Mouse (Mus musculus): ENCODE data around the gene Brip1. TPM values are rescaled to one million over a fixed set of nuclear protein-coding genes. Genes with fewer than 3 reads are reported as not detected.

The Brip1 gene
- 0.31 and 3.3 TPM in 2 replicates for total RNA-seq (2014; rRNA removed; ENCODE audit: low replicate concordance)
- 2.0 and 2.2 TPM in 2 replicates for polyA plus RNA-seq (2015; fragmentation: Nextera tagmentation; extraction: Ambion mirVana)

- TF ChIP-seq EP300 (IDR thresholded peaks at IDR 0.05; ENCODE audit: low read depth): 0 out of 2 replicates have a peak, but pooled peaks have one; percentile 74
- TF ChIP-seq CTCF (IDR thresholded peaks at IDR 0.05; ENCODE audit: low read depth): peak; percentile 15; the same call in 1 of the 2 replicates
- peak; percentile 95 for DNase-seq (ENCODE audit: low spot score)
- under 1% methylated on average over 60 of the region's 60 CpGs for WGBS
- H3K36me3 ChIP-seq (replicated peaks; ENCODE audit: control insufficient read depth, insufficient read depth, low read length): peaks cover 23% of the 10 kb centered on the region; the same call in 1 of the 2 replicates
- peaks cover 5% of the 10 kb centered on the region; the same call in 1 of the 2 replicates for H3K4me1 ChIP-seq (ENCODE audit: control insufficient read depth, insufficient read depth)
- peak within 1 kb of the TSS; percentile 73 for H3K4me2 ChIP-seq (ENCODE audit: low read depth, low read length)
- H3K27ac ChIP-seq (ENCODE audit: low read depth): peak within 1 kb of the TSS; percentile 82
- peak within 1 kb of the TSS; percentile 65 for H3K4me3 ChIP-seq (ENCODE audit: low read depth, low read length)
- peak; percentile 99 for ATAC-seq (ENCODE audit: insufficient read depth, low read depth)
- peak within 1 kb of the TSS; percentile 72 for H3K9ac ChIP-seq (replicated peaks; ENCODE audit: low read depth, low read length)
- H3K9me3 ChIP-seq (replicated peaks; ENCODE audit: control insufficient read depth, low read length): no peaks in the 10 kb centered on the region
- no peaks in the 10 kb centered on the region for H3K27me3 ChIP-seq (ENCODE audit: control insufficient read depth, insufficient read depth, low read length)
Measured at GRCm38 (mm10) chr11:86201037-86201786, at the start of gene Brip1. Brip1 (minus strand) TSS chr11:86201193.

GRCm38 (mm10) chr11:86232446-86232845, 31.5 kb upstream of the Brip1 start:
- TF ChIP-seq CTCF (IDR thresholded peaks at IDR 0.05; ENCODE audit: low read depth): no peak
- no peak for TF ChIP-seq EP300 (IDR thresholded peaks at IDR 0.05; ENCODE audit: low read depth)
- peaks cover 59% of the 10 kb centered on the region for H3K36me3 ChIP-seq (replicated peaks; ENCODE audit: control insufficient read depth, insufficient read depth, low read length)
- no peak for DNase-seq (ENCODE audit: low spot score)

DNA sequence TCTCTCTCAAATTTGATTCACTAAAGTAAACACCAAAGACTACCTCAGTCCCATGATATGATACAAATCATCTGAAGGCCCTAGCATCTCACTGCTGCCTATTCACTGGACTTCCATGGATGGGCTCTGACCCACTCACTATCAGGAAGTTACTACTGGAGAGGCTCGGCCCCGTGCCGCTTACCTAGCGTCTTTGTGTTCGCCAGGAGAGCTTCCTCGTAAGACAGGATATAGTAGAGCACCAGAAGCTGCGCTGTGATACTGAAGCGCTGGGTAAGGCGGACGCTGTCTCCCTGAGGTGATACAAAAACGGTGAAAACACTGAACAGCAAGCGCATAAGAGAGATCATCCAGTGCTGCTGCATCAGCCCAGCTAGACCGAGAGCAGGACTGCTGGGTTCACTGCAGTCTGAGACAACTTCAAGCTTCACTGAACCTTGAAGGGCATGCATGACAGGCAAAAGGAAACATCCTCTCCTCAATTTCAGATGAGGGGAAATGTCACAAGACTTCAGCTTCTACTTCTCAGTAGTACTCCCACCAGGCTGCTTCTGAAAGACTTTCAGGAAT, 30.9 kb upstream of the Brip1 start:
- TF ChIP-seq EP300 (IDR thresholded peaks at IDR 0.05; ENCODE audit: low read depth) (no peak), CTCF (IDR thresholded peaks at IDR 0.05; ENCODE audit: low read depth) (no peak)
- Histone ChIP-seq H3K9ac (replicated peaks; ENCODE audit: low read depth, low read length) (no peak overlapping the region), H3K4me2 (ENCODE audit: low read depth, low read length) (no peak overlapping the region), H3K4me1 (ENCODE audit: control insufficient read depth, insufficient read depth) (no peaks in the 10 kb centered on the region), H3K36me3 (replicated peaks; ENCODE audit: control insufficient read depth, insufficient read depth, low read length) (peaks cover 61% of the 10 kb centered on the region), H3K4me3 (ENCODE audit: low read depth, low read length) (no peak overlapping the region), H3K27me3 (ENCODE audit: control insufficient read depth, insufficient read depth, low read length) (no peaks in the 10 kb centered on the region), H3K9me3 (replicated peaks; ENCODE audit: control insufficient read depth, low read length) (no peaks in the 10 kb centered on the region), H3K27ac (ENCODE audit: low read depth) (no peak overlapping the region)
- DNase-seq (ENCODE audit: low spot score): no peak
- ATAC-seq (ENCODE audit: insufficient read depth, low read depth): no peak
- WGBS: 95% methylated on average over 13 of the region's 13 CpGs

More at GRCm38 (mm10) chr11:86232446-86232845, 31.5 kb upstream of the Brip1 start:
- Histone ChIP-seq H3K4me1 (ENCODE audit: control insufficient read depth, insufficient read depth) (no peaks in the 10 kb centered on the region), H3K9ac (replicated peaks; ENCODE audit: low read depth, low read length) (no peak overlapping the region), H3K27ac (ENCODE audit: low read depth) (no peak overlapping the region), H3K4me2 (ENCODE audit: low read depth, low read length) (no peak overlapping the region), H3K4me3 (ENCODE audit: low read depth, low read length) (no peak overlapping the region), H3K9me3 (replicated peaks; ENCODE audit: control insufficient read depth, low read length) (no peaks in the 10 kb centered on the region), H3K27me3 (ENCODE audit: control insufficient read depth, insufficient read depth, low read length) (no peaks in the 10 kb centered on the region)
- 89% methylated on average over 4 of the region's 4 CpGs for WGBS
- no peak for ATAC-seq (ENCODE audit: insufficient read depth, low read depth)

DNA sequence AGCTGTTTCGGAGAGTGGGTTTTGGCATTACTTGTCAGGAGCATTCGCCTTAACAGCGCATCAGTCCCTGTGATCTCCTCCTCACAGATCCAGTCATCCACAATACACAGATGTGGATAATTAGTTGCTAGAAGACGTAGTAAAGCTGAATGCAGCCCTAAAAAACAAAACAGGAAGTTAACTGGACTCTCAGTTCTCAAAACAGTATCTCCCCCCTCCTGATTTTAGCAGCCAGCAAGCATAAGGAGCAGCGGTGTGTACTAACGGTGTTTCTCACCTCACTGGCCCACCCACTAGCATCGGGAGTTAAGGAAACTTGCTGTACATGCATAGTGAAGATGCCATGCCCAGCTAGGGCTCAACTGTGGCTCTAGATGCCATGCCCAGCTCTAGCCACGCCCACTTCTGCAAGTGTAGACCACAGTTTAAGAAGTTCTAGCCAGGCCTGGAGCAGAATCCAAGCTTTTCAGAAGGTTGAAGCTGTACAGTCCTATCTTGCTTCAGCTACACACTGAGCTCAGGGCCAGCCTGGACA, 25.7 kb upstream of the Brip1 start:
- Histone ChIP-seq H3K9ac (replicated peaks; ENCODE audit: low read depth, low read length) (no peak overlapping the region), H3K9me3 (replicated peaks; ENCODE audit: control insufficient read depth, low read length) (no peaks in the 10 kb centered on the region), H3K27me3 (ENCODE audit: control insufficient read depth, insufficient read depth, low read length) (no peaks in the 10 kb centered on the region), H3K4me1 (ENCODE audit: control insufficient read depth, insufficient read depth) (no peaks in the 10 kb centered on the region), H3K27ac (ENCODE audit: low read depth) (no peak overlapping the region), H3K36me3 (replicated peaks; ENCODE audit: control insufficient read depth, insufficient read depth, low read length) (peaks cover 49% of the 10 kb centered on the region), H3K4me2 (ENCODE audit: low read depth, low read length) (no peak overlapping the region), H3K4me3 (ENCODE audit: low read depth, low read length) (no peak overlapping the region)
- DNase-seq (ENCODE audit: low spot score) (no peak), ATAC-seq (ENCODE audit: insufficient read depth, low read depth) (no peak)
- TF ChIP-seq CTCF (IDR thresholded peaks at IDR 0.05; ENCODE audit: low read depth): no peak
- no peak for TF ChIP-seq EP300 (IDR thresholded peaks at IDR 0.05; ENCODE audit: low read depth)
- WGBS: 84% methylated on average over 8 of the region's 8 CpGs

DNA sequence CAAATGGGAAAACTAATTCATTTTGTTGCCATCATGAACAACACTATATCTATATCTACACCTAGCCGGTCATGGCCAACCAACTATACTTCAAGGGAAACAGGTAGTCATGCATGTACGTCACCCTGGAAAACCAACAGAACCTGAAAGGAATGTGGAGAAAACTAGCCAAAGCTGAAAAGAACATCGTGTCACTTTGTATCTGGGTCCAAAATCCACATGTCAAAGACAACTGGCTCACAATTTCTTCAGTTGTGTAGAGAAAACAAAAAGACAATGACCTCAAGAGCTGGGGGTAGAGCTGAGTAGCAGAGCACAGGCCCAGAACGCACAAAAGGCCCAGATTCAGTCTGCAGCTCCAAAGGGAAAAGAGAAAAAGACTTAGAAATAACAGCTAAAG, 24.8 kb upstream of the Brip1 start:
- H3K4me3 ChIP-seq (ENCODE audit: low read depth, low read length): no peak overlapping the region
- no peak overlapping the region for H3K4me2 ChIP-seq (ENCODE audit: low read depth, low read length)
- no peaks in the 10 kb centered on the region for H3K9me3 ChIP-seq (replicated peaks; ENCODE audit: control insufficient read depth, low read length)
- no peaks in the 10 kb centered on the region for H3K27me3 ChIP-seq (ENCODE audit: control insufficient read depth, insufficient read depth, low read length)
- DNase-seq (ENCODE audit: low spot score) (no peak), ATAC-seq (ENCODE audit: insufficient read depth, low read depth) (no peak)
- no peak overlapping the region for H3K9ac ChIP-seq (replicated peaks; ENCODE audit: low read depth, low read length)
- peaks cover 43% of the 10 kb centered on the region for H3K36me3 ChIP-seq (replicated peaks; ENCODE audit: control insufficient read depth, insufficient read depth, low read length)
- H3K4me1 ChIP-seq (ENCODE audit: control insufficient read depth, insufficient read depth): no peaks in the 10 kb centered on the region
- TF ChIP-seq EP300 (IDR thresholded peaks at IDR 0.05; ENCODE audit: low read depth) (no peak), CTCF (IDR thresholded peaks at IDR 0.05; ENCODE audit: low read depth) (no peak)
- H3K27ac ChIP-seq (ENCODE audit: low read depth): no peak overlapping the region
- 87% methylated on average over 4 of the region's 4 CpGs for WGBS

Data from heart, postnatal 0 days (tissue).